Mouse (Mus musculus) lung, postnatal 0 days (tissue): Measurements from ENCODE around the gene Kit.

Experiments used
- CTCF ChIP-seq: IDR thresholded peaks from 2 replicates; pipeline ENCODE4 v1.5.1; 2016; ENCODE audit warnings: antibody characterized with exemption, mild to moderate bottlenecking
- EP300 ChIP-seq: IDR thresholded peaks from 2 replicates; pipeline ENCODE4 v1.6.1; 2016; ENCODE audit warnings: antibody characterized with exemption, mild to moderate bottlenecking, control low read depth

- TF ChIP-seq CTCF, result no peak
- no peak for TF ChIP-seq EP300
Measured at GRCm38 (mm10) chr5:75596211-75596610, 21.5 kb downstream of the Kit start.
